Mouse (Mus musculus) neutrophil, adult 5-6 weeks (primary cell): ENCODE results near the gene Plxdc1. TPM values are rescaled to one million over a fixed set of nuclear protein-coding genes. Genes with fewer than 3 reads are reported as not detected.

Experiments
- ATAC-seq: fragments of 151-379, 151-347 bp; 2 replicates; pipeline ENCODE4 v1.8.0; 2017; ENCODE audit warnings: mild to moderate bottlenecking, moderate TSS enrichment; ENCODE audit not compliant: insufficient number of reproducible peaks, poor library complexity, low FRiP score, severe bottlenecking; ENCODE audit errors: extremely low read depth
- total RNA-seq: library from RNA; stranded (forward); fragments of 200-1000 nt; gene quantifications from 2 replicates; pipeline ENCODE4 v1.2.3, GENCODE M21; 2017

Plxdc1 gene
- total RNA-seq, 1 experiment from 2014 or later: 1.2 TPM

- no peak for ATAC-seq
Measured at GRCm38 (mm10) chr11:97942420-97943111, 43.7 kb downstream of the Plxdc1 start.

- no peak for ATAC-seq
Measured at GRCm38 (mm10) chr11:97937469-97938105, 48.7 kb downstream of the Plxdc1 start.

- ATAC-seq: peak; percentile 67
Measured at GRCm38 (mm10) chr11:97936758-97937157, 49.5 kb downstream of the Plxdc1 start.

DNA sequence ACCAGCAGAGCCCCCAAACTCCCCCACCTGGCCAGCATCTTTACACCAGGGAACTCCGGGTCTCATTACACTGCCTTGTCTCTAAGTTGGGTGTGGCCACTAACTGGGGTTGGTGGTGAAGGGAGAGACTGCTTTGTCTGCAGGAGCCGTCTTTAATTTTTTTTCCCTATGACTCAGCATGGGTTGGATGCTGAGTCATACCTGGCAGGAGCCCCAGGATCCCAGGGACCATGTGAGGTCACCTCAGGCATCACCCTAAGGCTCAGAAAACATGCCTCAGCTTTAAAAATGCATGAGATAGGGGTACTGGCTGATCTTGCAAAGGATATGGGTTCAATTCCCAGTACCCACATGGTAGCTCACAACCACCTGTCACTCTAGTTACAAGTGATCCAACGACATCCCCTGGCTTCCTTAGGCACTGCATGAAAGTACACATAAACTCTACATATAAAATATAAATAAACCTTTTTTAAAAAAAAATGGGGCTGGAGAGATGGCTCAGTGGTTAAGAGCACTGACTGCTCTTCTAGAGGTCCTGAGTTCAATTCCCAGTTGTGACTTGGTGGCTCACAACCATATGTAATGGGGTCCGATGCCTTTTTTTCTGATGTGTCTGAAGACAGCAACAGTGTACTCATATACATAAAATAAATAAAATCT lies 50.2 kb downstream of the Plxdc1 start:
- no peak for ATAC-seq

GRCm38 (mm10) chr11:97933553-97933952 lies 52.7 kb downstream of the Plxdc1 start:
- no peak for ATAC-seq

DNA sequence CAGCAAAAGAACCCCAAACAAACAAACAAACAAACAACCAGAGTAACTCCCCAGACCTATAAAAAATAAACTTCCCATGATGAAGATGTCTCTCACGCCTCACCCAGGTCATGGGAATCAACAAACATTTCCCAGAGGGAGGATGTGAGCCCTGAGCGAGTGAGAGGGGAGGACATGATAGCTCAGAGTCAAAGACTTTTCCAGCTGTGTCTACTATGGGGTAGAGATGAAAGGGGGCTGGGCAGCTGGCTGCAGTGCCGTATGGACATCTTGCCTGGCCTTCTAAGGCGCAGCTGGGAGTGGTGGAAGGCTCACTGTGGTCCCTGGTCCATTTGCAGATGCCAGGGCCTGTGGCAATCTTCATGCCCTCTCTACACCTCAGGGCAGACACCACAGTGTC lies 57.3 kb downstream of the Plxdc1 start:
- ATAC-seq: no peak

- ATAC-seq: no peak
Measured at GRCm38 (mm10) chr11:97924217-97924616, 62.0 kb downstream of the Plxdc1 start.

GRCm38 (mm10) chr11:97923639-97924038 lies 62.6 kb downstream of the Plxdc1 start:
- ATAC-seq: no peak

GRCm38 (mm10) chr11:97915974-97916503 lies 70.2 kb downstream of the Plxdc1 start:
- no peak for ATAC-seq

- ATAC-seq: no peak
Measured at GRCm38 (mm10) chr11:97915471-97915870, 70.8 kb downstream of the Plxdc1 start.

DNA sequence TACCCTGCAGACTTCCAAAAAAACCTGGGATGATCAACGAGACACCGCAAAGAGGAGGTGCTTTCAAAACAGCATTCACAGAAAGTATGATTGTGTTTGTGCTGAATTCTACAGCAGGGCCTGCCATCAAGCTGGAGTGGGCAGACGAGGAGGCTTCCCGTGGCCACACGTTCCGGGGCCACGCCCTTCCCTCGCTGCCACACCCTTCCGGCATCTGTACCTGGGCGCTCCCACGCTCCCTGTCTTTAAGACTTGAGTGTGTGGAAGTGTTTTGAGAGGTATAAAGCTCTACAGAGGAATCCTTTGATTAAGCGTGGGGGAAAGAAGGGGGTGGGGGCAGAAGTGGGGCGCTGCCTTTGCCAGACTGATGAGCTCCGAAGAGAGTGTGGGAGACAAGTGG lies 73.1 kb downstream of the Plxdc1 start:
- ATAC-seq: no peak

DNA sequence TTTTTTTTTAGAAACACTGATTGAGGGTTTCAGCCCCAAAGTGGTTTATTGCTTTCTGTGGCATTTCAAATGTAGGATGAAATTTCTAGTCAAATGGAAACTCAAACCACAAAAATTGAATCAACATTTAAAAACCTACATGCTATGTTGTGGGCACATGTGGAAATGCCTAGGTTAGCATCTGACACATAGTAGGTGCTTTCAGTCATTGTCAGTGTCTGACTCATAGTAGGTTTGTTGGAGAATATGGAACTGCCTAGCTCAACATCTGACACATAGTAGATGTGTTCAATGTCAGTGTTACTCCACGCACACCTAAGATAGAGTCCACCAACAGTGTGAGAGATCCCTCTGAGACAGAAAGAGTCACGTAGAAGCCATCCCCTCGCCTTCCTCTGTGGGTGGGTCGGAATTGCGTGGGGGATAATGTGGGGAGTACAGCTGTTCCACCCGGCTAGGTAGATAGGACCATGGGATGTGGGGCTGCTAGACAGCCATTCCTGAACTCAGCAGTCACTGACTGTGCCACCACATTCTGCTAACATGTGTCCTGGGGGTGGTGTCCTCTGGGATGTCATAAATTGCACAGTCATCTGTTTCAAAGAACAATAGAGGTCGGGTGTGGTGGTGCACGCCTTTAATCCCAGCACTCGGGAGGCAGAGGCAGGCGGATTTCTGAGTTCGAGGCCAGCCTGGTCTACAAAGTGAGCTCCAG lies 77.5 kb downstream of the Plxdc1 start:
- no peak for ATAC-seq

DNA sequence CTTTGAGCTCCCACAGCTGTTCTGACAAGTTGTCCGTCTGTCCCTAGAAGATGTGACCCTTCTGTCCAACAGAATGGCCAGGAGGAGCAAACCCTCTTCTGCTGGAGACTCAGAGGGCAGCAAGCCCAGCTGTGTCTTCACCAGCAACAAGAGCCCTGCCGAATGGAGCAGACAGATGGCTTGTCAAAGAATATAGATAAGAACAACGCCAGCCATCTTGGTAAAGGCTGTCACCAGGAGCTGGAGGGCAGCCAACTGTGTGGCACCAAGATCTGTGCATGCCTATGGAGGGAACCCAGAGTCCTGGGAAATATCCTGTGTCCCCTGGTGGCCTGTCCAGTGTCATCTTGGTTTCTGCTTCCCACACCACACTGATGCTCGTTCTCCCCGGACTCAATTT lies 78.3 kb downstream of the Plxdc1 start:
- ATAC-seq: no peak

GRCm38 (mm10) chr11:97906905-97907304 lies 79.3 kb downstream of the Plxdc1 start:
- ATAC-seq: no peak

- no peak for ATAC-seq
Measured at GRCm38 (mm10) chr11:97905941-97906340, 80.3 kb downstream of the Plxdc1 start.

- no peak for ATAC-seq
Measured at GRCm38 (mm10) chr11:97905540-97905939, 80.7 kb downstream of the Plxdc1 start.

DNA sequence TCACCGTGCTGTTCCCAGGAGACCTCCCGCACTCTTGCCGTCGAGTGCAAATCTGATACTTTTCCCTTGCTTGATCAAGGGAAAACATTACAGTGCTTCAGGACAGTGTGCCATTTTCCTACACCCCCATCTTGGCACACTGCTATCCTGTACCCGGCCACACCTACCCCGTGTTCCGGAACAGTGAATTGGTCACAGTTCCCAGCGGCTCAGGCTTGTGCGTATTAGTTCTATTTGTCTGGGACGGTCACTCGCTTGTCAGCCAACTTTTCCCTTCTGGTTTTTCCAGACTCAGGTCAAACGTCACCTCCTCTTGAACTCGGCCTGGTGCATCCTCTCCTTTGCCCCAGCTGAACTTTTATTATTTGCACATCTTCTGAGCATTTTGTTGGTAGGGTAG lies 81.4 kb downstream of the Plxdc1 start:
- no peak for ATAC-seq

- no peak for ATAC-seq
Measured at GRCm38 (mm10) chr11:97901806-97902205, 84.4 kb downstream of the Plxdc1 start.

GRCm38 (mm10) chr11:97899822-97900221 lies 86.4 kb downstream of the Plxdc1 start:
- peak; percentile 89 for ATAC-seq
